8 mouse cellular contexts compared by ENCODE assay signal in the genomic region with DNA sequence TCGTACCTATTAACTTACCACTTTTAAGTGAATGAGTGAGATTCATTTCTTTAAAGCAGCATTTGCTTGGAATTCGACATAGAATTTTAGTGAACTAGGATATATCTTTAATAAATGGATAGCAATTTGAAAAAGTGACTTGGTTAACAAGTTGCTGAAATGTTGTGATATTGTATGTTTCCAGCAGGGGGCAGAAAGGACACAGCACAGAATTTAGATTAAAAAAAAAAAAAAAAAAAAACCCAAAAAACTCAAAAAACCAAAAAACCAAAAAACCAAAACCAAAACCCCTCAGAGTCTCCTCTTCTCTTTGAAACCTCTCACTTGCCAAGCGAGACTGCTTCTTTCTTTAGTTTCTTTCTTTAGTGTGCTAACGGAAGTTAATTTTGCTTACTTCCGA. TPM values are rescaled to one million over a fixed set of nuclear protein-coding genes. Genes with fewer than 3 reads are reported as not detected.
DNase-seq lines count a peak whose midpoint lies in the region; ATAC-seq and TF ChIP-seq lines count a peak whose summit lies in the region.

No protein-coding gene starts in this region.

- H3K36me3 ChIP-seq in embryonic facial prominence, embryonic 11.5 days (replicated peaks; ENCODE audit: control insufficient read depth, insufficient read depth, low read depth, low read length) = no peaks in the 10 kb centered on the region; the same call in 1 of the 2 replicates
- H3K36me3 ChIP-seq in embryonic facial prominence, embryonic 10.5 days (replicated peaks) = peaks cover 39% of the 10 kb centered on the region
- H3K36me3 ChIP-seq in liver, embryonic 14.5 days (replicated peaks; ENCODE audit: control insufficient read depth, insufficient read depth, low read depth) = no peaks in the 10 kb centered on the region; the same call in 1 of the 2 replicates
- peaks cover 20% of the 10 kb centered on the region for H3K36me3 ChIP-seq in liver, embryonic 12.5 days
- H3K36me3 ChIP-seq in forebrain, embryonic 13.5 days (ENCODE audit: poor library complexity, severe bottlenecking) = peaks cover 21% of the 10 kb centered on the region

- H3K4me3 ChIP-seq in embryonic facial prominence, embryonic 11.5 days (ENCODE audit: low read depth, low read length) = no peak overlapping the region
- H3K4me3 ChIP-seq in embryonic facial prominence, embryonic 10.5 days = no peak overlapping the region
- H3K4me3 ChIP-seq in liver, embryonic 14.5 days (ENCODE audit: insufficient read depth in 1 of 2, low read depth in 2 of 2, low read length in 2 of 2) = no peak overlapping the region
- no peak overlapping the region for H3K4me3 ChIP-seq in liver, embryonic 12.5 days
- H3K4me3 ChIP-seq in forebrain, embryonic 13.5 days = no peak overlapping the region

- no peaks in the 10 kb centered on the region for H3K9me3 ChIP-seq in embryonic facial prominence, embryonic 11.5 days (replicated peaks; ENCODE audit: control insufficient read depth, low read length)
- no peaks in the 10 kb centered on the region for H3K9me3 ChIP-seq in embryonic facial prominence, embryonic 10.5 days
- no peaks in the 10 kb centered on the region for H3K9me3 ChIP-seq in liver, embryonic 14.5 days (ENCODE audit: control insufficient read depth, low read length)
- H3K9me3 ChIP-seq in liver, embryonic 12.5 days (replicated peaks) = no peaks in the 10 kb centered on the region
- H3K9me3 ChIP-seq in forebrain, embryonic 13.5 days (replicated peaks) = no peaks in the 10 kb centered on the region

- H3K4me1 ChIP-seq in embryonic facial prominence, embryonic 11.5 days (ENCODE audit: control insufficient read depth, insufficient read depth, low read length) = no peaks in the 10 kb centered on the region
- H3K4me1 ChIP-seq in embryonic facial prominence, embryonic 10.5 days = no peaks in the 10 kb centered on the region
- no peaks in the 10 kb centered on the region for H3K4me1 ChIP-seq in liver, embryonic 14.5 days (replicated peaks; ENCODE audit: control insufficient read depth in 2 of 2, insufficient read depth in 2 of 2, low read length in 1 of 2)
- no peaks in the 10 kb centered on the region for H3K4me1 ChIP-seq in liver, embryonic 12.5 days
- no peaks in the 10 kb centered on the region for H3K4me1 ChIP-seq in forebrain, embryonic 13.5 days

- WGBS in embryonic facial prominence, embryonic 11.5 days = 79% methylated on average over 5 of the region's 5 CpGs
- 81% methylated on average over 5 of the region's 5 CpGs for WGBS in embryonic facial prominence, embryonic 10.5 days
- 66% methylated on average over 5 of the region's 5 CpGs for WGBS in liver, embryonic 14.5 days (ENCODE audit: insufficient replicate concordance)
- 71% methylated on average over 5 of the region's 5 CpGs for WGBS in liver, embryonic 12.5 days (ENCODE audit: insufficient replicate concordance)
- 76% methylated on average over 5 of the region's 5 CpGs for WGBS in forebrain, embryonic 13.5 days

- peak; percentile 46 for TF ChIP-seq CTCF in liver, embryonic 14.5 days (IDR thresholded peaks at IDR 0.05; ENCODE audit: low read depth)

- no peak overlapping the region for H3K9ac ChIP-seq in embryonic facial prominence, embryonic 11.5 days (replicated peaks; ENCODE audit: low read length)
- H3K9ac ChIP-seq in liver, embryonic 14.5 days (replicated peaks) = no peak overlapping the region
- no peak overlapping the region for H3K9ac ChIP-seq in liver, embryonic 12.5 days
- H3K9ac ChIP-seq in forebrain, embryonic 13.5 days = no peak overlapping the region

- no peak for ATAC-seq in embryonic facial prominence, embryonic 11.5 days (replicated peaks; ENCODE audit: insufficient number of reproducible peaks, low FRiP score, low TSS enrichment, low read depth)
- ATAC-seq in liver, embryonic 14.5 days (ENCODE audit: insufficient read depth) = no peak
- no peak for ATAC-seq in liver, embryonic 12.5 days
- ATAC-seq in forebrain, embryonic 13.5 days = no peak

- no peaks in the 10 kb centered on the region for H3K27me3 ChIP-seq in embryonic facial prominence, embryonic 11.5 days (ENCODE audit: control insufficient read depth, insufficient read depth, low read length)
- H3K27me3 ChIP-seq in embryonic facial prominence, embryonic 10.5 days (replicated peaks; ENCODE audit: low read depth, poor library complexity, severe bottlenecking) = no peaks in the 10 kb centered on the region
- no peaks in the 10 kb centered on the region for H3K27me3 ChIP-seq in liver, embryonic 14.5 days (ENCODE audit: control insufficient read depth, insufficient read depth, low read length)
- H3K27me3 ChIP-seq in liver, embryonic 12.5 days (replicated peaks) = no peaks in the 10 kb centered on the region
- no peaks in the 10 kb centered on the region for H3K27me3 ChIP-seq in forebrain, embryonic 13.5 days

- H3K27ac ChIP-seq in embryonic facial prominence, embryonic 11.5 days (replicated peaks; ENCODE audit: low read depth, low read length) = no peak overlapping the region
- H3K27ac ChIP-seq in embryonic facial prominence, embryonic 10.5 days (replicated peaks) = no peak overlapping the region
- no peak overlapping the region for H3K27ac ChIP-seq in liver, embryonic 14.5 days
- H3K27ac ChIP-seq in liver, embryonic 12.5 days = no peak overlapping the region
- H3K27ac ChIP-seq in forebrain, embryonic 13.5 days = no peak overlapping the region

- no peak overlapping the region for H3K4me2 ChIP-seq in embryonic facial prominence, embryonic 11.5 days (ENCODE audit: low read depth, low read length)
- no peak overlapping the region for H3K4me2 ChIP-seq in liver, embryonic 14.5 days (ENCODE audit: low read depth)
- no peak overlapping the region for H3K4me2 ChIP-seq in liver, embryonic 12.5 days
- no peak overlapping the region for H3K4me2 ChIP-seq in forebrain, embryonic 13.5 days

- no peak for TF ChIP-seq EP300 in liver, embryonic 14.5 days (IDR thresholded peaks at IDR 0.05; ENCODE audit: low read depth)

- peak; percentile 78 for DNase-seq in embryonic facial prominence, embryonic 11.5 days (ENCODE audit: low spot score)
- no peak for DNase-seq in embryonic facial prominence, embryonic 10.5 days (ENCODE audit: low spot score)
- DNase-seq in liver, embryonic 14.5 days (ENCODE audit: low read depth in 3 of 3, low spot score in 3 of 3) = peak; percentile 20 to 32 (median 32)
- DNase-seq in c-Kit-positive CD71-positive TER-119-negative erythroid progenitor cells, embryonic 14.5 days (ENCODE audit: low read depth) = peak; percentile 50
- DNase-seq in naive thymus-derived CD4-positive, alpha-beta T cell, adult 2 months (ENCODE audit: low read depth) = peak; percentile 78
- DNase-seq in frontal cortex, postnatal 36 days (ENCODE audit: low spot score in 2 of 2) = no peak

RNA-seq across cellular contexts. Expression of a gene that starts 24.6 kb away (rescaled TPM):
- polyA plus RNA-seq in embryonic facial prominence, embryonic 11.5 days (2014; fragmentation: Nextera tagmentation; extraction: Ambion mirVana) = 77.4 and 79.3 TPM in 2 replicates
- polyA plus RNA-seq in embryonic facial prominence, embryonic 10.5 days (2016; fragmentation: Nextera tagmentation; extraction: Ambion mirVana) = 70.7 and 73.3 TPM in 2 replicates
- polyA plus RNA-seq in liver, embryonic 14.5 days (2012; rRNA removed) = 7.0 and 11.3 TPM in 2 replicates
- polyA plus RNA-seq in liver, embryonic 14.5 days (2014; fragmentation: Nextera tagmentation; extraction: Ambion mirVana) = 19.9 and 20.5 TPM in 2 replicates
- 43.2 and 46.2 TPM in 2 replicates for polyA plus RNA-seq in liver, embryonic 12.5 days (2016; fragmentation: Nextera tagmentation; extraction: Ambion mirVana)
- polyA plus RNA-seq in forebrain, embryonic 13.5 days (2015; fragmentation: Nextera tagmentation; extraction: Ambion mirVana) = 55.6 and 63.5 TPM in 2 replicates

Comparison
In these comparisons a context has a peak if more than half of its experiments do, and no peak if none do; other contexts are left out.
1. DNase-seq: peak in embryonic facial prominence, embryonic 11.5 days (single experiment), liver, embryonic 14.5 days (3 of 3), c-Kit-positive CD71-positive TER-119-negative erythroid progenitor cells, embryonic 14.5 days (single experiment) and naive thymus-derived CD4-positive, alpha-beta T cell, adult 2 months (single experiment); none in embryonic facial prominence, embryonic 10.5 days (single experiment) and frontal cortex, postnatal 36 days (0 of 2).